Mouse (Mus musculus) bone marrow, adult 2 months (tissue): ENCODE results near the gene Cenpu.

Experiments
- CTCF ChIP-seq: fragments of 200-500 bp; IDR thresholded peaks from 2 replicates; pipeline ENCODE4 v1.5.1; 2011; ENCODE audit warnings: low read length, control low read depth; ENCODE audit not compliant: control insufficient read depth, insufficient read depth
- POLR2A ChIP-seq: fragments of 200-500 bp; IDR thresholded peaks from 2 replicates; pipeline ENCODE4 v1.6.1; 2011; ENCODE audit warnings: low read depth, mild to moderate bottlenecking, control low read depth, low read length, borderline replicate concordance; ENCODE audit not compliant: control insufficient read depth

DNA sequence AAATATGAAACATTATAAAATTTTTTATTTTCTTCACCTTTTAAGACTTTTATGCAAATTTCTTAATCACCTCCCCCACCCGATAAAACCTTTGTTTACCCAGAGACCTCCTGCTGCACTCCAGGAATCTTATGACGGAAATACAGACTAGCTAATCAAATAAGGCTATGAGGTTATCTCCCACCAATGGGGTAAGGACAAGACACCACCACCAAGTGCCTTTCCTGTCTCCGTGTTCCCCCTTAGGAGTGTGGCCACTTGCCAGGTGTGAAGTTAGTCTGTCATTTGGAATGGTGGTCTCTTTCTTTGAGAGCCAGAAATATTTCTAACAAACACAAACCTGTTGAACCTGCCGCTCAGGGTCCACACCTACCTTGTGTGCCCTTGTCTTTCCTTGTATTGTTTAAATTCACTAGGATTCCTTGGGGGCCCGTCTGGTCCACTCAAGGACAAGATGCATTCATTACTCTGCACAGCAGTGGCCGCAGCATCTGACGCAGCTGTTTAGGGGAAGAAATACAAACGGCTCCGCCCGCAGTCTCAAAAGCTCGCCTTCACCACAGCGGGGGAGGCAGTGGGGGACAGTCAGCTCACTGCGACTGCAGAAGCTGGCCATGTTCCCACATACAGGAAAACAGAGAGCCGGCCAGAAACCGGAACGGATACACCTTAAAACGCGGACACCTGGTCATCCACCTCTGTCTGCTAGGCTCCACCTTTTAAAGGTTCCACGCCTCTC is 49.3 kb upstream of the Cenpu start:
- TF ChIP-seq POLR2A (no peak), CTCF (no peak)
